Mouse (Mus musculus): ENCODE results near the gene Rbak. TPM values are rescaled to one million over a fixed set of nuclear protein-coding genes. Genes with fewer than 3 reads are reported as not detected.
"Not testable (repeated sequence)": the region's sequence is repeated elsewhere in the genome, so short reads cannot be mapped to it uniquely, and the experiment has no call there.

The Rbak gene
- polyA plus RNA-seq, 1 experiment, result 17.3 TPM

DNA sequence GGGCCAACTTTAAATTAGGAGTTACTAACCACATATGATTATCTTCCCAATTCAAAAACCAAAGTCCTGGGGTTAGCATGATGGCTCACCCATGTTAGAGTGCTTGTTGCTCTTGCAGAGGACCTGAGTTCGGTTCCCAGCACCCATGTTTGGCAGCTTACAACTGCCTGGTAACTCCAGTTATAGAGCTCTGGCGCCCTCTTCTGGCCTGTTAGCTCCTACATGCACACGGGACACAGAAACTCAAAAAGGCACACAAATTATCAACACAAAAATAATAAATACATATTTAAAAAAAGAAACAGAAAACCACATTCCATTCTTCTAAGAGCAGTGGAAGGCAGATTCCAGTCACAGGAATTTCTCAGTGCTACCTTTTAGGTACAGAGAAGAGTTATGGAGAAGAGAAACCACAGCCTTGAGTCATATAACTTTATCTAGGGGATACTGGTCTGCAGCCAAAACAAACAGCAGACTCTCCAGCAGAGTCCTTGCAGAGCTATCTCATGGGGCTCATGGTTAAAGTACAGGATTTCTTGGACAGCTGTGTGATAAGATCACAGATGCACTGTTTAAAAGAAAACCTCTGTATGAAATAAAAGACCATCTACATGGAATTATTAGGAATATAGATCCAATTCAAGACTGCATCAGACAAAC is 2.9 kb downstream of the Rbak start:
- DNase-seq (ENCODE audit: low read depth), result no peak
- TF ChIP-seq CTCF (IDR thresholded peaks at IDR 0.05; ENCODE audit: borderline replicate concordance, extremely low read depth, insufficient read depth, insufficient read length) (peak; percentile 13; the same call in 1 of the 2 replicates), POLR2A (IDR thresholded peaks at IDR 0.05; ENCODE audit: borderline replicate concordance, extremely low read depth, insufficient read depth, insufficient read length, poor library complexity, severe bottlenecking) (no peak)

- no peak for DNase-seq (ENCODE audit: low read depth)
- TF ChIP-seq CTCF (IDR thresholded peaks at IDR 0.05; ENCODE audit: borderline replicate concordance, extremely low read depth, insufficient read depth, insufficient read length) (no peak), POLR2A (IDR thresholded peaks at IDR 0.05; ENCODE audit: borderline replicate concordance, extremely low read depth, insufficient read depth, insufficient read length, poor library complexity, severe bottlenecking) (no peak)
Observed at GRCm38 (mm10) chr5:143175970-143176369, 4.6 kb downstream of the Rbak start.

DNA sequence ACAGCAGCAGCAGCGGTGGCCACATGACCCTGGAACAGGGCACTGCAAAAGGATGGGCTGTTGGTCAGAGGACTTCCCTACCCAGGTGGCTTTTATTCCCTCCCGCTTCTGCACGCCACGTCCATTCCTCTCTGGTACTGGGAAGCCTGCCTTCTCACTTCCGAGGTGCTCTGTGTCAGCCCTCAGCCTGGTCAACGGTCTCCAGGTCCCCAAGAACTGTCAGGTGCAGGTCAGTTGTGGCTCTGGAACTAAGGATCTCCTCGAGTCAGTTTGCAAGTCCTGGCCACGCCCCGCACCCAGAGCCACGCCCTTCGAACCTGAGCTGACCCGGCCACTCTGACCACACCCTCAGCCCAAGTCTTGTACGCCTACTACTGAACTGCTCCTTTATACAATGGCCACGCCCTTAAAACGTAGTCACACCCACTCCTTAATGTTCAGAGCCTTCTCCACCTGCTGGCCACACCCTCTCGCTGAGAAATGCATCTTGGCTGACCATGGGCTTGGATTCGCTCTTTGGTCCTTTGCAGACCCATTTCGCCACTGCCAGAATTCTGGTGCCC is 15.0 kb downstream of the Rbak start:
- no peak for DNase-seq (ENCODE audit: low read depth)
- TF ChIP-seq POLR2A (IDR thresholded peaks at IDR 0.05; ENCODE audit: borderline replicate concordance, extremely low read depth, insufficient read depth, insufficient read length, poor library complexity, severe bottlenecking) (no peak), CTCF (IDR thresholded peaks at IDR 0.05; ENCODE audit: borderline replicate concordance, extremely low read depth, insufficient read depth, insufficient read length) (no peak)

- TF ChIP-seq CTCF (IDR thresholded peaks at IDR 0.05; ENCODE audit: borderline replicate concordance, extremely low read depth, insufficient read depth, insufficient read length) (no peak), POLR2A (IDR thresholded peaks at IDR 0.05; ENCODE audit: borderline replicate concordance, extremely low read depth, insufficient read depth, insufficient read length, poor library complexity, severe bottlenecking) (no peak)
- no peak for DNase-seq (ENCODE audit: low read depth)
Observed at GRCm38 (mm10) chr5:143155534-143155933, 25.0 kb downstream of the Rbak start.

DNA sequence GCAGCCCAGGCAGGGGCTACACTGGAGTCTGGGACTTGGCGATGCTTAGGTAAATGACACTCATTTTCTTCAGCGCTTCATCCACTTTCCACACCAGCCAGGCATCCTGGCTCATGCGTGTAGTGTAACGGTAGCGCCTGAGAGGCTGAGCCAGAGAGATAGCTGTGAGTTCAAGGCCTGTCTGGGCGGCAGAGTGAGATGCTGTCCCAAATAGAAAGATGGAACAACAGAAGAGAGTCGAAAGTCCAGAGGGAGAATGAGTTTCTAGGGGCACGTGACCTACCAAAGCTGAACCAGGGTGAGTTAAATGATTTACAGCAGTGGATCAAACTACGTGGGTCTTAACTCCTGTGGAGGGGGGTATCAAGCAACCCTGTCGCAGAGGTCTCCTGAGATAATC is 26.8 kb downstream of the Rbak start:
- TF ChIP-seq CTCF (IDR thresholded peaks at IDR 0.05; ENCODE audit: borderline replicate concordance, extremely low read depth, insufficient read depth, insufficient read length) (no peak), POLR2A (IDR thresholded peaks at IDR 0.05; ENCODE audit: borderline replicate concordance, extremely low read depth, insufficient read depth, insufficient read length, poor library complexity, severe bottlenecking) (no peak)
- DNase-seq (ENCODE audit: low read depth), result no peak

GRCm38 (mm10) chr5:143150044-143150443 is 30.5 kb downstream of the Rbak start:
- TF ChIP-seq CTCF (IDR thresholded peaks at IDR 0.05; ENCODE audit: borderline replicate concordance, extremely low read depth, insufficient read depth, insufficient read length), result no peak
- TF ChIP-seq POLR2A (IDR thresholded peaks at IDR 0.05; ENCODE audit: borderline replicate concordance, extremely low read depth, insufficient read depth, insufficient read length, poor library complexity, severe bottlenecking), result no peak
- no peak for DNase-seq (ENCODE audit: low read depth)

DNA sequence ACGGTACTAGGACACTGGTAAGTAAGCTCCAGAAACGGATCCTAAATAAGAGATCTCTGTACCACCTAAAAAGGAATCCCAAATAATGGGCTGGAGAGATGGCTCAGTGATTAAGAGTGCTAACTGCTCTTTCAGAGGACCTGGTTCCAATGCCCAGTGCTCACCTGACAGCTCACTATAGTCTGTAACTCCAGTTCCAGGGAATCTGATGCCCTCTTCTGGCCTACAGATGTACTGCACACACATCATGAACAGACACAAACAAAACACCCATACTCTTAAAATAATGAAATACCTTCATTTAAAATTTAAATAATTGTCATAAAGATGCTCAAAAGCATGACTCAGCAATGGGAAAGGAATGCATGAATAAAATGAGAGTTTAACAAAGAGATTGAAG is 31.0 kb downstream of the Rbak start:
- TF ChIP-seq CTCF (IDR thresholded peaks at IDR 0.05; ENCODE audit: borderline replicate concordance, extremely low read depth, insufficient read depth, insufficient read length) (peak; percentile 12; the same call in 1 of the 2 replicates), POLR2A (IDR thresholded peaks at IDR 0.05; ENCODE audit: borderline replicate concordance, extremely low read depth, insufficient read depth, insufficient read length, poor library complexity, severe bottlenecking) (no peak)
- no peak for DNase-seq (ENCODE audit: low read depth)

GRCm38 (mm10) chr5:143148661-143149060 is 31.9 kb downstream of the Rbak start:
- DNase-seq (ENCODE audit: low read depth), result no peak
- TF ChIP-seq CTCF (IDR thresholded peaks at IDR 0.05; ENCODE audit: borderline replicate concordance, extremely low read depth, insufficient read depth, insufficient read length) (no peak), POLR2A (IDR thresholded peaks at IDR 0.05; ENCODE audit: borderline replicate concordance, extremely low read depth, insufficient read depth, insufficient read length, poor library complexity, severe bottlenecking) (no peak)

- TF ChIP-seq POLR2A (IDR thresholded peaks at IDR 0.05; ENCODE audit: borderline replicate concordance, extremely low read depth, insufficient read depth, insufficient read length, poor library complexity, severe bottlenecking) (no peak), CTCF (IDR thresholded peaks at IDR 0.05; ENCODE audit: borderline replicate concordance, extremely low read depth, insufficient read depth, insufficient read length) (no peak)
- no peak for DNase-seq (ENCODE audit: low read depth)
Observed at GRCm38 (mm10) chr5:143147481-143147880, 33.1 kb downstream of the Rbak start, which contains the start of gene Olfr718-ps1. Gene Olfr718-ps1, minus strand, starts transcription at chr5:143147581.

DNA sequence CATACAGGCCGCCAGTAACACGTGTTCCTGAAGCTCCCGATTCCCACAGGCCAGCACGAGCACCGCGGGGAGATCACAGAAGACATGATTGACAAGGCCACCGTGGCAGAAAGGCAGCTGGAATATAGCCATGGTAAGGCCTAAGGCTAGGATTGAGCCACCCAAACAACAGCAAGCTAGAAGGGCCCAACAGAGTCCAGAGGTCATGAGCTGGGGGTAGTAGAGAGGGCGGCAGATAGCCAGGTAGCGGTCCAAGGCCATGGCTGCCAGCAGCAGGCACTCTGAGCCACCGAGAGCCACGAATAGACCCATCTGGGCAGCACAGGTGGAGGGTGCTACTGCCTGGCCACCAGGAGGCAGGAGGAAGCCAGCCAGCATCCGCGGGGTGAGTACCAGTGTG is 43.0 kb downstream of the Rbak start:
- TF ChIP-seq CTCF (IDR thresholded peaks at IDR 0.05; ENCODE audit: borderline replicate concordance, extremely low read depth, insufficient read depth, insufficient read length) (no peak), POLR2A (IDR thresholded peaks at IDR 0.05; ENCODE audit: borderline replicate concordance, extremely low read depth, insufficient read depth, insufficient read length, poor library complexity, severe bottlenecking) (no peak)
- DNase-seq (ENCODE audit: low read depth), result no peak

- TF ChIP-seq CTCF (IDR thresholded peaks at IDR 0.05; ENCODE audit: borderline replicate concordance, extremely low read depth, insufficient read depth, insufficient read length), result no peak
- TF ChIP-seq POLR2A (IDR thresholded peaks at IDR 0.05; ENCODE audit: borderline replicate concordance, extremely low read depth, insufficient read depth, insufficient read length, poor library complexity, severe bottlenecking), result no peak
- no peak for DNase-seq (ENCODE audit: low read depth)
Observed at GRCm38 (mm10) chr5:143135042-143135441, 45.5 kb downstream of the Rbak start.

DNA sequence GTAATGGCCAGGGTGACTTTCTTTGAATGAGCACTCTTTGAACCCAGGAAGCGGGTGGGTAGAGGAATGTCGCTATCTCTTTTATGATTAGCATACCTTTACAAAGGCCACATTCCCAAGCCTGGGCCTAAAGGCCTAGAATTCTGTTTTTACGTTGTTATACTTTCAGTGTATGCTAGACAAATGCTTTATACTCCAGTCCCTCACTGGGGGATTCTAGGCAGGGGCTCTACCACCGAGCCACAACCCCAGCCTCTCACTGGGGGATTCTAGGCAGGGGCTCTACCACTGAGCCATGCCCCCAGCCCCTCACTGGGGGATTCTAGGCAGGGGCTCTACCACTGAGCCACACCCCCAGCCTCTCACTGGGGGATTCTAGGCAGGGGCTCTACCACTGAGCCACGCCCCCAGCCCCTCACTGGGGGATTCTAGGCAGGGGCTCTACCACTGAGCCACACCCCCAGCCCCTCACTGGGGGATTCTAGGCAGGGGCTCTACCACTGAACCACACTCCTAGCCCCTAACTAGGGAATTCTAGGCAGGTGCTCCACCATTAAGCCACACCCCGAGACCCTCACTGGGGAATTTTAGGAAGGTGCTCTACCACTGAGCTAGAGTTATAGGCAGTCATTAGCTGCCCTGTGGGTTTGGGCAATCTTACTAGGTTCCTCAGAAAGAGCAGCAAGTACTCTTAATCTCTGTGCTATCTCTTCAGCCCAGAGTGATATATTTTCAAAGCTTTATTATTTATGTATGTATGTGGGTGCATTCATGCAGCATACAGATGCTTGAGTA is 46.2 kb downstream of the Rbak start:
- not testable (repeated sequence) for DNase-seq (ENCODE audit: low read depth)

All from brain, embryonic 14.5 days (tissue).